Mouse (Mus musculus): ENCODE results near the gene Gpatch1. TPM values are rescaled to one million over a fixed set of nuclear protein-coding genes. Genes with fewer than 3 reads are reported as not detected.
A peak's percentile ranks its signal among the peaks of the same experiment; 100 is the strongest.

Gene Gpatch1
- polyA plus RNA-seq (2012; rRNA removed), result 5.8 and 6.0 TPM in 2 replicates

DNA sequence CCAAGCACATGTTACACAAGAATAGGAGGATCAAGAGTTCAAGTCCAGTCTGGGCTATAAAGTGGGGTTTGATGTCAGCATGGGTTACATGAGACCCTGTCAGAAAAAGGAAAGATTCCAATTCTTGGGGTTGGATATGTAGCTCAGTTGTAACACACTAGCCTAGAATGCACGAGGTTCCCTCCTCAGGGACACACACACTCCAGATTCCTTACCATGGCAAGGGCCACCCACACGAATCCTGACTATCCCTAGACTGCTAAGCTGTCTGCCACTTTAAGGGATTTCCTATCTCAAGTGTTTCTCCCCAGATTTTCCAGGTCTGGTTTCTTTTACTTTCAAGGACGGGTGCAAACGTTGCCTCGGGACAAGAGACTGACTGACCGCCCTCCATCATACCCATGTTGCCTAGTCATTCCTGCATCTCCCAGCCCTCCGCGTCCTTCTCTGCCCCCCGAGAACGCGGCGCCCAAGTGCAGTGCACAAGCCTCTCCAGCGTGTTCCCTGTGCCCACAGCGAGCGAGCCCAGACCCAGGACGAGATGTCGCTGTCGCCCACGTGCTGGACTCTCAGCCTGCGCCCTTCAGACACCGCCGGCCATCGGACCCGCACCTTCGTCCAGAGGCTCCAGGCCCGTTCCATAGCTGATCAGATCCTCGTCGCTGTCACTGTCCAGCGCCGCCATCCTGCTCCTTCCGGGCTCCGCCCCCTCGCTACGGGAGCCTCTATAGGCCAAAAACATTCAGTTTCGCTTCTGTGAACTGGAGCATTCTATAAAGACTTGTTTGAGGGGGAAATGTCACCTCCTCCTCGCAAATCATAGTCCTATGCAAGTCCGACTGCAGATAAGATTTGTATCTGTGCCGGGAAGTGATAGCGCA is at the start of gene Gpatch1:
Gpatch1 (minus strand) TSS at position 712 of the 881 bp plus-strand sequence.
- H3K36me3 ChIP-seq (ENCODE audit: control insufficient read depth, insufficient read depth, low read length), result no peaks in the 10 kb centered on the region
- WGBS, result 2% methylated on average over 39 of the region's 39 CpGs
- H3K27me3 ChIP-seq (ENCODE audit: control insufficient read depth, insufficient read depth, low read length), result no peaks in the 10 kb centered on the region
- H3K4me1 ChIP-seq (replicated peaks; ENCODE audit: control insufficient read depth, insufficient read depth, low read length), result peaks cover 9% of the 10 kb centered on the region
- no peak within 1 kb of the TSS for H3K27ac ChIP-seq (ENCODE audit: control insufficient read depth, insufficient read depth, low read length)
- peak; percentile 94 for DNase-seq
- H3K4me3 ChIP-seq (ENCODE audit: control insufficient read depth, insufficient read depth, low read length), result peak within 1 kb of the TSS; percentile 100
- TF ChIP-seq CTCF (IDR thresholded peaks at IDR 0.05; ENCODE audit: borderline replicate concordance, control insufficient read depth, extremely low read depth, insufficient read depth, low read length, poor library complexity) (no peak), POLR2A (IDR thresholded peaks at IDR 0.05; ENCODE audit: control insufficient read depth, extremely low read depth, insufficient read depth, low read length, poor library complexity) (0 out of 2 replicates have a peak, but pooled peaks have one; percentile 33)

DNA sequence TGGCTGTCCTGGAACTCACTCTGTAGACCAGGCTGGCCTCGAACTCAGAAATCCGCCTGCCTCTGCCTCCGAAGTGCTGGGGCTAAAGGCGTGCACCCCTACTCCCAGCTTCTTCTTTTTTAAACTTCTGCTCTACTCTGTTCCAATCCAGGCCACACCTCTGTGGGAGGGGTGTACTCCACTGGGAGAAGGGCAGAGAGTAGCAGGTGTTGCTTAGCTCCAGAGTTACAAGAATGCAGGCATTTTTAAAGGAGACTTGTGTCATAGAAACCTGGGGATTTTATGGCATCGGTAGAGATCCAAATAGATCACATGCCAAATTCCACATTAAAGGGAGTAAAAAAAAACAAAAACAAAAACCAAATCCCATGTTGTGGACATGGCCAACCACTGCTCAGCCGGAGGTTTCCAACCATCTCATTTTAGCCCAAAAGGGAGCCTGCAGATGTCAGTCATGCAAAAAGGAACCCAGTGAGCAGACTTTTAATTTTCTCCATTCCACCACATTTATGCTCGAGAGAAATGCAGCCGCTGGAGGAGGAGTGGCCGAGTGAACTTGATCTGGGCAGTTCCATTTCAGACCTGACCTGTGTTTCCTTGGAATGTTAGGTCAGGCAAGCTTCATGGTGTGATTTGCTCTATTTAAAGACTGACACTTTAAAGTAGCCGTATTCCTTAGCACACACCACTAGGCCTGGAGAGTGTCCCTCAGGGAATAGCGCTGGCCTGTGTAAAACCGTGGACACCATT is 47.1 kb upstream of the Gpatch1 start:
- H3K36me3 ChIP-seq (ENCODE audit: control insufficient read depth, insufficient read depth, low read length), result no peaks in the 10 kb centered on the region
- H3K4me1 ChIP-seq (replicated peaks; ENCODE audit: control insufficient read depth, insufficient read depth, low read length), result no peaks in the 10 kb centered on the region
- 81% methylated on average over 12 of the region's 12 CpGs for WGBS
- no peak for DNase-seq
- no peaks in the 10 kb centered on the region for H3K27me3 ChIP-seq (ENCODE audit: control insufficient read depth, insufficient read depth, low read length)
- H3K4me3 ChIP-seq (ENCODE audit: control insufficient read depth, insufficient read depth, low read length), result no peak overlapping the region
- no peak overlapping the region for H3K27ac ChIP-seq (ENCODE audit: control insufficient read depth, insufficient read depth, low read length)
- TF ChIP-seq CTCF (IDR thresholded peaks at IDR 0.05; ENCODE audit: borderline replicate concordance, control insufficient read depth, extremely low read depth, insufficient read depth, low read length, poor library complexity) (no peak), POLR2A (IDR thresholded peaks at IDR 0.05; ENCODE audit: control insufficient read depth, extremely low read depth, insufficient read depth, low read length, poor library complexity) (no peak)

DNA sequence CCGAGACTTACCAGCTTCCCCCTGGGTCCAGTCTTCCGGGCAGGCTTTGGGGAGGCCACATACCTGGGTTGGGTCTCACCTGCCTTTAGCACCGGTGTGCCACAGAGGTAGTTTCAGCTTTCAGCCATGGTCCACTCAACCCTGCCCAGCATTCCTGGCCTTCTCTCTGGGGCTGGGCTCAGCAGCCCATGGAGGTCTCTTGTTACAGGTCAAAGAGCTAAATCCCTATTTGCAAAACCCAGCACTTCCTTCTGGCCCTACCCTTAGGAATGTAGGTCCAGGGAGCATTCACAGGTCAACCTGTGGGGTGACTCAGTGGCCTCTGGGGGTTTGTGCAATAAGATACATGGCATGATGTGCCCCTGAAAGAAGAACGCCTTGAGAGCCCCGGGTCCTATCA is 44.6 kb upstream of the Gpatch1 start:
- Histone ChIP-seq H3K4me3 (ENCODE audit: control insufficient read depth, insufficient read depth, low read length) (no peak overlapping the region), H3K27ac (ENCODE audit: control insufficient read depth, insufficient read depth, low read length) (no peak overlapping the region), H3K27me3 (ENCODE audit: control insufficient read depth, insufficient read depth, low read length) (no peaks in the 10 kb centered on the region), H3K36me3 (ENCODE audit: control insufficient read depth, insufficient read depth, low read length) (no peaks in the 10 kb centered on the region), H3K4me1 (replicated peaks; ENCODE audit: control insufficient read depth, insufficient read depth, low read length) (no peaks in the 10 kb centered on the region)
- DNase-seq, result no peak
- TF ChIP-seq POLR2A (IDR thresholded peaks at IDR 0.05; ENCODE audit: control insufficient read depth, extremely low read depth, insufficient read depth, low read length, poor library complexity) (no peak), CTCF (IDR thresholded peaks at IDR 0.05; ENCODE audit: borderline replicate concordance, control insufficient read depth, extremely low read depth, insufficient read depth, low read length, poor library complexity) (no peak)
- WGBS, result 85% methylated on average over 5 of the region's 5 CpGs

DNA sequence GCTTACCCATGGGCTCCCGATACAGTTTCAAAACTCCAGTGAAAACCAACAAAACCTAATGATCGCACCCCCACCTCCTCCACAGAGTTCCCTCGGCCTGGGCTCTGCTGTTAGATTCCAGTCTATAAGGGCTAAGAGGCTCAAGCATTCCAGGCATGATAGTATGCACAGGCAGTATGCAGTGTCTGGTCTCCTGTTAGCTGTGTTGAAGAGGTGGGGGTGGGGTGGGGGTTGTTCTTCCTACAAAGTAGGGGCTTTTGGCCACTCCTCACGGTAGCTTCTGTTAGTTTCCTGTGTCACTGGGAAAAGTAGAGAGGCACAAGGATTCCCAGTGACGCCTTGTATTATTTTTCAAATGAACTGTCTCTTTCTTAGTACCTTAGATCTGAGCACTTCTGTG is 44.0 kb upstream of the Gpatch1 start:
- Histone ChIP-seq H3K36me3 (ENCODE audit: control insufficient read depth, insufficient read depth, low read length) (no peaks in the 10 kb centered on the region), H3K27me3 (ENCODE audit: control insufficient read depth, insufficient read depth, low read length) (no peaks in the 10 kb centered on the region), H3K4me3 (ENCODE audit: control insufficient read depth, insufficient read depth, low read length) (no peak overlapping the region), H3K27ac (ENCODE audit: control insufficient read depth, insufficient read depth, low read length) (no peak overlapping the region), H3K4me1 (replicated peaks; ENCODE audit: control insufficient read depth, insufficient read depth, low read length) (no peaks in the 10 kb centered on the region)
- 86% methylated on average over 5 of the region's 5 CpGs for WGBS
- no peak for TF ChIP-seq POLR2A (IDR thresholded peaks at IDR 0.05; ENCODE audit: control insufficient read depth, extremely low read depth, insufficient read depth, low read length, poor library complexity)
- no peak for TF ChIP-seq CTCF (IDR thresholded peaks at IDR 0.05; ENCODE audit: borderline replicate concordance, control insufficient read depth, extremely low read depth, insufficient read depth, low read length, poor library complexity)
- DNase-seq, result no peak

DNA sequence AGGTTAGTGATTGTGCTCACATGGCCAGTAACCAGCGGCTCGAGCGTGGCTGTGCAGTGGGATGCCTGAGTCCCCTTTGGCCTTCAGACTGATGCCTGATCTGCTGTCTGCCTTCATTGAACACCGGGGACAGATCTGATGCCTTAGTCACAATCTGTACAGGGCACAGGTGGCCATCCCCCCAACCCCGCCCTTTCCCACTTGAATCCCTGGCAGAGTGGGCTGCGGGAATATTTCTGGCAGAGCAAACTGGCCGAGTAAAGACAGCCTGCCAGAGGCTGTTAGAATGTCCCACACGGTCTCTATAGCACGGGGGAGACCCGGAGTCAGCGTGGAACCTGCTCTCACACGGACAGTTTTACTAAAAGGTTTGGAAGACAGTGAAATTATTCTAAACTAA is 39.4 kb upstream of the Gpatch1 start:
- no peaks in the 10 kb centered on the region for H3K27me3 ChIP-seq (ENCODE audit: control insufficient read depth, insufficient read depth, low read length)
- H3K4me3 ChIP-seq (ENCODE audit: control insufficient read depth, insufficient read depth, low read length), result no peak overlapping the region
- TF ChIP-seq CTCF (IDR thresholded peaks at IDR 0.05; ENCODE audit: borderline replicate concordance, control insufficient read depth, extremely low read depth, insufficient read depth, low read length, poor library complexity) (no peak), POLR2A (IDR thresholded peaks at IDR 0.05; ENCODE audit: control insufficient read depth, extremely low read depth, insufficient read depth, low read length, poor library complexity) (no peak)
- H3K27ac ChIP-seq (ENCODE audit: control insufficient read depth, insufficient read depth, low read length), result no peak overlapping the region
- H3K4me1 ChIP-seq (replicated peaks; ENCODE audit: control insufficient read depth, insufficient read depth, low read length), result no peaks in the 10 kb centered on the region
- H3K36me3 ChIP-seq (ENCODE audit: control insufficient read depth, insufficient read depth, low read length), result no peaks in the 10 kb centered on the region
- WGBS, result 95% methylated on average over 12 of the region's 12 CpGs
- no peak for DNase-seq

DNA sequence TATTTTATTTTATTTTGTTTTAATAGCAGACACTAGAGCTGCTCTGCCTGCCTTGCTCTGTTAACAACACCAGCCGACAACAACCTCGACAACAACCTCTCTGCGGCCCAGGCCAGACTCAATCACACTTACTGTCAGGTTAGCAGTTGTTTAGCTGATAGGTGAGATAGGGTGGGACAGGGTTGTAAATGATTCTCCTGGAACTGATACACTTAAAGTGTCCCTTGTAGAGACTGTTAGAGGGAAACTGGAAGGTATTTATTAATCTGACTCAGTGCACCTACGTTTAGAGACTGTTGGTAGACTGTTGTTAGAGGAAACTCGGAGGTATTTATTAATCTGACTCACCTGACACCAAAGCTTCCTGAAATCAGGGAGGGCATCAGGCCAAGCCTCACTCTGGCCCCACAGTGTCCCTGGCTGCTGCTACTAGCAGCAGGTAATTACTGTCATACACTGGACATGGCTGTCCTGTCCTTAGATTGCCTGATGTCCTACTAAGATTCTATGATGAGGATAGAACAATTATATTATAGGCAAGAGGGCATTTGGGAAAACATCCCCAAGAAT is 37.1 kb upstream of the Gpatch1 start:
- Histone ChIP-seq H3K4me3 (ENCODE audit: control insufficient read depth, insufficient read depth, low read length) (no peak overlapping the region), H3K27ac (ENCODE audit: control insufficient read depth, insufficient read depth, low read length) (no peak overlapping the region), H3K36me3 (ENCODE audit: control insufficient read depth, insufficient read depth, low read length) (no peaks in the 10 kb centered on the region), H3K27me3 (ENCODE audit: control insufficient read depth, insufficient read depth, low read length) (no peaks in the 10 kb centered on the region), H3K4me1 (replicated peaks; ENCODE audit: control insufficient read depth, insufficient read depth, low read length) (no peaks in the 10 kb centered on the region)
- TF ChIP-seq POLR2A (IDR thresholded peaks at IDR 0.05; ENCODE audit: control insufficient read depth, extremely low read depth, insufficient read depth, low read length, poor library complexity) (no peak), CTCF (IDR thresholded peaks at IDR 0.05; ENCODE audit: borderline replicate concordance, control insufficient read depth, extremely low read depth, insufficient read depth, low read length, poor library complexity) (no peak)
- 63% methylated on average over 5 of the region's 5 CpGs for WGBS
- no peak for DNase-seq
